Mouse (Mus musculus) spleen, adult 18-20 months (tissue): ENCODE data around the gene Sod2.
A peak's percentile ranks its signal among the peaks of the same experiment; 100 is the strongest.
"Not testable (repeated sequence)": the region's sequence is repeated elsewhere in the genome, so short reads cannot be mapped to it uniquely, and the experiment has no call there.

Experiments used
- DNase-seq, 2 experiments: peaks; one replicate each; pipeline ENCODE4 v3.0.0; 2022; ENCODE audit warnings: mixed read lengths in 2 of 2

The Sod2 gene

GRCm38 (mm10) chr17:13006546-13006945 lies at the start of gene Sod2:
Gene Sod2, plus strand, starts transcription at chr17:13006846.
- not testable (repeated sequence) for DNase-seq

DNA sequence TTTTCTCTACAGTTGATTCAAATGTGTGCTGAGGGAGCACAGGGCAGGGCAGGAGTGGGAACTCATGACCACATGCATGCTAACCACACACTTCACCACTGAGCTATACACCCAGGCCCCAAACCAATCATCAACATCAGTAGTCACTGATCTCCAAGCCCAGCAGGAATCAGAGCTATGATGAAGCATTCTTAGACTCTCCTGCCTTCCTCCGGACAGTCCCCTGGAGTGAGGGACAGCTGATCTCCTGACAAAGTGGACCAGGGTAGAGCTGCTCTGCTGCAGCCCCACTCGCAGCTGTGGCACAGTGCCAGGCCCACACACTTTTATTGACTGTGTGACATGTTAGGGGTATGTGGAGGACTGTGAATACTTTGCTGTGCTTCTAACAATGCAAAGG lies 47.3 kb upstream of the Sod2 start:
- not testable (repeated sequence) for DNase-seq

- DNase-seq: peak; percentile 89 to 95
These were observed 46.2 kb upstream of the Sod2 start, which contains the start of gene Acat2 for GRCm38 (mm10) chr17:12960331-12960873. Gene Acat2, minus strand, starts transcription at chr17:12960747.

DNA sequence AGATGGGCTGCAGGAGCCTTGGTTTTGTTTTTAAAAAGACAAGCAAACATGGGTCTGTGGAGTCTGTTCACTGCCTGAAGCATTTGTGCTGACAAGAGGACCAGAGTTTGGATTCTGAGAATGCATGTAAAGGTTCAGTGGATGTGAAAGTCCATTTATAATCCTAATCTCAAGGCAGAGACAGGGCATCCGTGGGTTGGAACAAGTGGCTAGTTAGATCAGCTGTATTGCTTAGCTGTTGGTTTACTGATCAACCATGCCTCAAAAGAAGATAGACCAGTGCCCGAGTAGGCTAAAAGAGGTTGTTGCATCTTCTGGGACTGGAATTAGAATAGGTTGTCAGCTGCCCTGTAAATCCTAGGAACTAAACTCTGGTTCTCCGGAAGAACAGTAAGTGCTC lies 43.2 kb upstream of the Sod2 start:
- no peak for DNase-seq

- DNase-seq: no peak
These were observed 39.5 kb upstream of the Sod2 start for GRCm38 (mm10) chr17:12967173-12967572.

DNA sequence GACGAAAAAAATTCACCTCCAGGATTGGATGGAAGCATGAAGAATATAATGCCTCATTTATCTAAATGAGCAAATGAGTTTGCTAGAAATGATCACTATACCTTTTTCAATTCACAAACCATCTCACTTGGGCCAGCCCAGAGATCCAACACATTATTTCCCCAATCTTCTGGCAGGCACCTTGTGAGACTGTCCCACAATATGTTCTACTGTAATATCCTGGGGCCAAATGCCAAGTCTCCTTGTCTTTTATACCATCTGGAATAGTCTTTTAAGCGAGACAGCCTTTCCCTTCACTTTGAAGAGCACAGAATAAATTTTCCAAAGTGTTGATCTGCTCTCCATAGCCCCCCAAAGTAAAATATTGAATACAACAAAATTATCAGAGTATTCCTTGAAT lies 32.8 kb upstream of the Sod2 start:
- DNase-seq: no peak

GRCm38 (mm10) chr17:12978546-12978945 lies 28.1 kb upstream of the Sod2 start:
- no peak for DNase-seq

DNA sequence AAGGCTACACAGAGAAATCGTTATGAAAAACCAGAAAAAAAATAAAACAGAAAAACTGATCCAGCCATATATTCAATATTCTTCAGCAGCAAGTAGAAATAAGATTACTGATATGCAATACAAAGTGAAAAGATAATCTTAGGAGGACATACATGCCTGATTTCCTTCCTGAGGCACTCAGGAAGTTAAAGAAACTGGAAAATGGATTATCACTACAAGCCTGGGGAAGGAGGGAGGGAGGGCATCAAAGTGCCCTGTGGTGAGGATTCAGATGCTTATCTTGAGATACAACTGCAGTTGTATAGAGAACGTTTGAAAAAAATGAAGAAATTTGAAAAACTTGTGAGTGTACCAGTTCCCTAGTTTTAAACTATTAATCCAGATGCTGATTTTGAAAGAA lies 22.7 kb upstream of the Sod2 start:
- DNase-seq: no peak

GRCm38 (mm10) chr17:12988096-12988495 lies 18.6 kb upstream of the Sod2 start:
- DNase-seq: peak in 1 of 2 experiments; percentile 19

- DNase-seq: no peak
These were observed 16.0 kb upstream of the Sod2 start for GRCm38 (mm10) chr17:12990567-12991145.

DNA sequence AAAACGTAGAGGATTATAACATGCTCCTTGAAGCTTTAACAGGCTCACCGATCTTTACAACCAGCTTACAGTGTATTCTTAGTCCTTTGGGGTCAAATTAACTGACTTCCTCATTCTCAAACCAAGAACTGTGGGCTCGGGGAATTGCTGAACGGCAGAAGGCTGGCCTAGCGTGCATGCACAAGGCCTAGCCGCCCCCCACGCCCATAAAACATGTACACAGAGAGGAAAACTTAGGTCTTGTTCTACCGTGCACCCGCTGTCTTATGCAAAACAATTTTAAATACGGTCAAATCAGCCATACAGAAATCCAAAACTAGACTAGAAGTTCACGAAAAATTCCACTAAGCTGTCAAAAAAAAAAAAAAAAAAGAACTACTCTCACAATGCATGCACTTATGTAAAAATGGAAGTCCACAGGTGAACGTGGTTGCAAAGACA lies 15.4 kb upstream of the Sod2 start:
- peak; percentile 35 to 51 for DNase-seq

GRCm38 (mm10) chr17:12991635-12992358 lies 14.8 kb upstream of the Sod2 start:
- peak; percentile 85 to 91 for DNase-seq

- peak; percentile 91 to 92 for DNase-seq
These were observed 14.1 kb upstream of the Sod2 start for GRCm38 (mm10) chr17:12992470-12992991.

DNA sequence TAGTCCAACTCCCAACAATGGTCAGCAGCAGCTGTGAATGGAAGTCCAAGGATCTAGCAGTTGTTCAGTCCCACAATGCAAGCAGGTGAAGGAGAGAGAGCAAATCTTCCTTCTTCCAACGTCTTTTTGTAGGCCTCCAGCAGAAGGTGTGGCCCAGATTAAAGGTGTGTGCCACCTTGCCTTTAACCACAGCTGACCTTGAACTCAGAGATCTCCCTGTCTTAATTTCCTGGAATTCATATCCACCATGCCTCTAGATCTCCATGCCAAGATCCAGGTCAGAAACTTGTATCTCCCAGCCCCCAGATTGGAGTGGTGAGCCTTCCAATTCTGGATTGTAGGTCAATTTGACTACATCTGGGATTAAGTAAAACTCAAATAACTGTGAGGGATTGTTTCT lies 12.6 kb upstream of the Sod2 start, which contains the start of gene Wtap:
Gene Wtap, minus strand, starts transcription at position 101 of the 400 bp plus-strand sequence.
- no peak for DNase-seq

DNA sequence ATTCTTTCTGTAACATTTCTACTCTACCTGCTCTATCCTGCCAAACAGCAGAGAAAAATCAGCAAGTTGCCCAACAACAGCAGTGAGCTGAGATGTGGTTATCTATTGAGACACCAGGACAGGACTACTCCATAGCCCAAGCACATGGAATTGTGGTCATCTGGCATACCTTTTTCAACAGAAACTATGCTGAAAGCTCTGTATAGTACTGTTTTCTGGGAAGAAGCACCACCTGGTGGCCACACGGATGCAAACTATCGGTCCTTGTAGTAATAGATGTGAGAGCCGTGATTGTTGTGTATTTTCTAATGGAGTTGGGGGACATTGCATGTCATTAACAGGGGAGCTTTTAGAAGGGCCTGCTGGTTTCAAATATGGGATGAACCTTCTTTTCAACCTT lies 10.3 kb upstream of the Sod2 start:
- peak; percentile 23 to 62 for DNase-seq

DNA sequence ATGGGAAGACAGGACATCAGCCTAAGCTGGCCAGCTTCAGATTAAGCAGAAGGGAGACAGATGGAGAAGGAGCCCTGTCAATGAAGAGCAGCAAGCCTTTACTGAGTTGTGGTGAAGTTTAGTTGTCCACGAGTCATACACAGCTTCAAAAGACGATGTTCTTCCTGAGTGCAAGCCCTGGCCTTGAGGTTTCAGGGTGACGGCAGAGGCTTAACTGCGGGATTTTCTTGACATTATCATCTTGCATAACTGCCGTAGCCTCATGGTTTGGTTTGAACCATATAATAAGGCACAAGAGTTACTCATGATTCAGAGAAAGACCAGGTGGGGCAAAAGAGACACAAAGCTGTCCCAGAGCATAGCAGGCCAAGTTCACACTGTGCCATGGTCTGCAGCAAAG lies 8.8 kb upstream of the Sod2 start:
- no peak for DNase-seq

GRCm38 (mm10) chr17:12999069-12999468 lies 7.6 kb upstream of the Sod2 start:
- DNase-seq: no peak

DNA sequence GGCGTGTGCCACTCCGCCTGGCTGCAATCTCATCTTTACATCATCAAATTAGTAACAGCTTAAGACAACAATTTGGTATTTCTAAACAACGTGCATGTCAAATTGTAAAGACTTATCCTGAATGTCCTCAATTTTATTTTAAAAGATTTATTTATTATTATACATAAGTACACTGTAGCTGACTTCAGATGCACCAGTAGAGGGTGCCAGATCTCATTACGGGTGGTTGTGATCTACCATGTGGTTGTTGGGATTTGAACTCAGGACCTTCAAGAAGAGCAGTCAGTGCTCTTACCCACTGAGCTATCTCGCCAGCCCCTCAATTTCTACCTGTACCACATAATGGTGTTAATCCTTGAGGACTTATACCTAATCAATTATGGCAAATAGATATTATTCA lies 4.4 kb upstream of the Sod2 start:
- not testable (repeated sequence) for DNase-seq

DNA sequence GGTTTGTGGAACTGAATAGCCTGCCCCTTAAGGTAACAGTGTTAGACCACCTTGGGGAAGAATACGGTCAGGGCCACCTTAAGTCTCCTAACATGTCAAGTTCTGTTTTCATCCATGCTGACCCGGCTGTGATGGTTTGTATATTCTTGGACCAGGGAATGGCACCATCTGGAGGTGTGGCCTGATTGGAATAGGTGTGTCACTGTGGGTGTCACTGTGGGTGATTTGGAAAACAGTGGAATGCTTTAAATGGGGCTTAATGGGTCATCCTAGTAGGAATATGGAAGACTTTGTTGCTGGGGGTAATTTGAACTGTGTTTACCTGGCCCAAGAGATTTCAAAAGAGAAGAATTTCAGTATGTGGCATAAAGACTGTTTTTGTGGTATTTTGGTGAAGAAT lies 2.2 kb upstream of the Sod2 start:
- DNase-seq: not testable (repeated sequence)

GRCm38 (mm10) chr17:13006984-13007383 lies 338 bp downstream of the Sod2 start:
- no peak for DNase-seq

- DNase-seq: peak; percentile 98 to 100
These were observed 1.2 kb downstream of the Sod2 start for GRCm38 (mm10) chr17:13007730-13008425.

GRCm38 (mm10) chr17:13008528-13008927 lies 1.9 kb downstream of the Sod2 start:
- DNase-seq: peak in 1 of 2 experiments; percentile 18

- DNase-seq: no peak
These were observed 3.2 kb downstream of the Sod2 start for GRCm38 (mm10) chr17:13009887-13010286.
